Mouse (Mus musculus) heart, embryonic 10.5 days (tissue): ENCODE data around the gene Nudt3. TPM values are rescaled to one million over a fixed set of nuclear protein-coding genes. Genes with fewer than 3 reads are reported as not detected.
A peak's percentile ranks its signal among the peaks of the same experiment; 100 is the strongest.

Source experiments
- DNase-seq: peaks from one replicate; pipeline ENCODE4 v3.0.0-alpha.2; 2017; ENCODE audit warnings: low spot score
- H3K27ac ChIP-seq: fragments of 300-500 bp; sonication (generic); 2 replicates; pipeline ENCODE4 v1.5.1; 2016; ENCODE audit warnings: mild to moderate bottlenecking
- H3K27me3 ChIP-seq: fragments of 300-500 bp; sonication (generic); 2 replicates; pipeline ENCODE4 v1.6.1; 2016; ENCODE audit warnings: mild to moderate bottlenecking; ENCODE audit not compliant: poor library complexity, insufficient read depth, severe bottlenecking
- H3K36me3 ChIP-seq: fragments of 300-500 bp; sonication (generic); 2 replicates; pipeline ENCODE4 v1.6.1; 2016; ENCODE audit warnings: mild to moderate bottlenecking, moderate library complexity
- H3K4me1 ChIP-seq: fragments of 300-500 bp; sonication (generic); 2 replicates; pipeline ENCODE4 v1.6.1; 2016; ENCODE audit warnings: mild to moderate bottlenecking
- H3K4me3 ChIP-seq: fragments of 300-500 bp; sonication (generic); 2 replicates; pipeline ENCODE4 v1.5.1; 2016; ENCODE audit warnings: mild to moderate bottlenecking, moderate library complexity
- H3K9me3 ChIP-seq: fragments of 300-500 bp; sonication (generic); 2 replicates; pipeline ENCODE4 v1.6.1; 2016; ENCODE audit warnings: mild to moderate bottlenecking, moderate library complexity
- WGBS: fragments of 180-500 bp; shearing (Covaris S2); methylation state at CpG from one replicate; pipeline ENCODE4 v1.1.7; 2016; 5-methylcytosine and 5-hydroxymethylcytosine counted together
- polyA plus RNA-seq: library from polyadenylated mRNA; unstranded; fragments of >200 nt; fragmentation: Nextera tagmentation; extraction: Ambion mirVana; gene quantifications from 2 replicates; pipeline ENCODE4 v1.2.1, GENCODE M21; 2016

The Nudt3 gene
- polyA plus RNA-seq, 1 experiment from 2014 or later, result 107 TPM

DNA sequence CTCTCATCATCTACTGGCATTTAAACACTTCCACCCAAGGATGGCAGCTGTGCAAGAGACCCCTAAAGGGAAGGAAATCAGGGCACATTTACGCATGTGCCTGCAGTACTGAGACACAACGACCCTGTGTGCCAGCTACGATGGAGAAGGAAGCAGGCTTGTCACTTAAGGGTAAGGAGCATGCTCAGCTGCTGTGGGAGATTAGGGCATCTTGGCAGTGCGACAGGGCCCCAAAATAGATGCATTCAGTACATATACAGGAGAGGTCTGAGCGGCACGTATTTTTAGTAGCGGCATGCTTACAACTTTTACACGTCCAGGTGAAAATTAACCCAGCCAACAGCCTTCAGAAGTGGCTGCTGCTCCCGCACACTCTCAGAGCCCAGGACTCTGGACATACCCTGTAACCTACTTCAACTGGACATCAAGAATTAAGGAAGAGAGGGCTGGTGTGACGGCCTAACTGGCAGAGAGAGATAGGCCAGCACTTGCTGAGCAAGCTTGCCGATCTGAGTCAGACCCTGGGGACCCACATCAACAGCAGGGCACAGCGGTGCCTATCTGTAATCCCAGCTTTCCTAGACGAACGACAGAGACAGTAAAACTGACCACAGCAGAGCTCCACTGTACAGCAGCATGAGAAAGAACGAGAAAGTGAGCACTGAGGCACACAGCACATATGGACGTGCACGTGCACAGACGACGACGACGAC lies 19.6 kb downstream of the Nudt3 start:
- H3K4me1 ChIP-seq, result peaks cover 69% of the 10 kb centered on the region
- H3K4me3 ChIP-seq, result no peak overlapping the region
- no peaks in the 10 kb centered on the region for H3K27me3 ChIP-seq
- H3K36me3 ChIP-seq, result peaks cover 4% of the 10 kb centered on the region
- H3K27ac ChIP-seq, result peak overlapping the region; percentile 72
- DNase-seq, result no peak
- no peaks in the 10 kb centered on the region for H3K9me3 ChIP-seq
- WGBS, result 53% methylated on average over 21 of the region's 21 CpGs

DNA sequence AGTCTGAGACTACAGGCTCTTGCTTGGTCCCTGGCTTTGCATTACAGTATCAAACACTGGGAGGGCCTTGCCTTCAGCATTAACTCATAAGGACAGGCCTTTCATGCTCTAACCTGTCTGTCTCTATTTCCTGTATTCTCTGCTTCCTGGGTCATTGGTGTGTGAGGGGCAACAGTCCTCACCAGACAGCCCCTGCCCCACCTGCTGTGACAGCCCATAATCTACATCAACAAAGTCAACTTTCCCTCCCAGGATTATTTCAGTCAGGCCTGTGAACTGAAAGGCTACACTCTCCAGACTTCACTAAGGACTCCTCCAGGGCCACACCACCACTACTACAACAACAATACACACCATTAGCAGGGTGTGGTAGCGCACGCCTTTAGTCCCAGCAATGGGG lies 20.3 kb downstream of the Nudt3 start:
- no peaks in the 10 kb centered on the region for H3K27me3 ChIP-seq
- H3K9me3 ChIP-seq, result no peaks in the 10 kb centered on the region
- peak overlapping the region; percentile 72; the same call in 1 of the 2 replicates for H3K27ac ChIP-seq
- H3K36me3 ChIP-seq, result peaks cover 2% of the 10 kb centered on the region
- no peak for DNase-seq
- H3K4me3 ChIP-seq, result no peak overlapping the region
- H3K4me1 ChIP-seq, result peaks cover 72% of the 10 kb centered on the region
- 81% methylated on average over 2 of the region's 2 CpGs for WGBS

DNA sequence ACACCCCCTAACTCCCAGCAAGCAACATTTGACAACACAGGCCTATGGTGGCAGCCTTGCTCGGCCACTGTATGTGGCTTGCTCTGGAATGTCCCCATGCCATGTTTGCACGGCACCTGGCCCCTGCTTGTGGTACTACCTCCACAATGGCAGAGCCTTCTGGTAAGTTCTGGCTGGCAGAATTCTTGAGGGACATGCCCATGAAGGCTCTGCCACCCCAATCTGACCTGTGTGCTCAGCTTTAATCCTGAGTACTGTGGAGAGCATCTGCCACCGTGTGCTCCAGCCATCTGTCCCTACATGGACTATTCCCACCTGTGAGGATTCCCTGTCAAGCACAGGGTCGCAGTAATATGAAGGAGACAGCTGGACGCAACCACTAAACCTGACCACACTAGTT lies 22.4 kb downstream of the Nudt3 start:
- Histone ChIP-seq H3K4me1 (peaks cover 87% of the 10 kb centered on the region), H3K27me3 (no peaks in the 10 kb centered on the region), H3K4me3 (no peak overlapping the region), H3K27ac (no peak overlapping the region), H3K36me3 (peaks cover 12% of the 10 kb centered on the region), H3K9me3 (no peaks in the 10 kb centered on the region)
- 76% methylated on average over 5 of the region's 5 CpGs for WGBS
- DNase-seq, result no peak

DNA sequence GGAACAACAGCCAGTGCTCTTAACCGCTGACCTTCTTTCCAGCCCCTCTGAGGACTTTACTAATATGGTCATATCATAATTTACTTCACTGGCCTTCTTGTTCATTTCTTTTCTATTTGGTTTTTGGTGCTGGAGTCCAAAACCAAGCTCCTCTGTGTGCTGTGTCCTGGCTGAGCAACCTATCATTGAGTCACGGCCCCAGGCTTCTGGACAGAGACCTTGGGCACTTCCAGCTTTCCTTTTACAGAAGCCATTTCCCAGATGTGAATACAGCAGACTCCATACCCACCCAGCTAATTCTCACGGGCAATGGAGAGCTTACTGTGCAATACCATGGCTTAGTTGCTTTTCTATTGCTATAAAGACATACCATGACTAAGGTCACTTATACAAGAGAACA lies 23.0 kb downstream of the Nudt3 start:
- Histone ChIP-seq H3K4me3 (no peak overlapping the region), H3K27ac (no peak overlapping the region), H3K4me1 (peaks cover 87% of the 10 kb centered on the region), H3K27me3 (no peaks in the 10 kb centered on the region), H3K9me3 (no peaks in the 10 kb centered on the region), H3K36me3 (peaks cover 18% of the 10 kb centered on the region)
- DNase-seq, result no peak
- WGBS, result 83% methylated on average over 3 of the region's 3 CpGs

- Histone ChIP-seq H3K36me3 (peaks cover 46% of the 10 kb centered on the region), H3K27me3 (no peaks in the 10 kb centered on the region), H3K4me1 (peaks cover 69% of the 10 kb centered on the region), H3K27ac (peak overlapping the region; percentile 82), H3K9me3 (no peaks in the 10 kb centered on the region), H3K4me3 (peak overlapping the region; percentile 25)
- 46% methylated on average over 21 of the region's 21 CpGs for WGBS
- DNase-seq, result peak; percentile 90
Observed at GRCm38 (mm10) chr17:27596376-27597190, 26.7 kb downstream of the Nudt3 start.

DNA sequence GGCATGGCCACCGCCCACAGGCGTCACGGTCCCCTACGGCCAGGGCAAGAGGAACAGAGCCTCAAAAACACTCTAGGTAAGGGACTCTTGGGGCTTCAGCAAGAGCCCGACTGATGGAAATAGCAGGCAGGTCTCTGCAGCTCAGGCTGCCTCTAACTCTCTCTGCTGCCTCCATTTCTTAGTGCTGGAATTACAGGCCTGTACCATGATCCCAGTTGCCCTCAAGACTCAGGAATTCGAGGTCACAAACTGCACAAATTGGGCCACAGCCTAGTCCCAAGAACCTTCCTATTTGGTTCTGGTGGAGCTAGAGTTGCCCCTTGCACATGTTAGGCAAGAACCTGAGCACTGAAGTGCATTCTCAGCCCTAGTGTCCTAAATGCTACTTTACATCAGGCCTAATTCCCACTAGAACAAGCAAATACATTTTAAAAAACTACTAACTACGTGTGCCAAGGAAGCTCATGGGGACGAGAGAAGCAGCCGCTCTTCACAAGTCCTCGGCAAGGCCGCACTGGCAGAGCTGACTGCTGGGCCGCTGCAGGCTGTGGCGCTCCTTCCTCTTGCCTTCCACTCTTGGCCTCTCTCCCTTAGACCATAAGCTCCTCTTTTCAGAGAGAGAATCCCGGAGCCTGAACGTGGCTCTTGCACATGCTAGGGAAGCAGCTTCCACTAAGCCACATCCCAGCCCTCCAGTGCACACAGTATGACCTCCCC lies 27.5 kb downstream of the Nudt3 start:
- Histone ChIP-seq H3K27me3 (no peaks in the 10 kb centered on the region), H3K4me1 (peaks cover 69% of the 10 kb centered on the region), H3K27ac (peak overlapping the region; percentile 82), H3K4me3 (no peak overlapping the region), H3K9me3 (no peaks in the 10 kb centered on the region), H3K36me3 (peaks cover 46% of the 10 kb centered on the region)
- 66% methylated on average over 15 of the region's 15 CpGs for WGBS
- DNase-seq, result no peak

GRCm38 (mm10) chr17:27592565-27592910 lies 30.8 kb downstream of the Nudt3 start:
- peaks cover 51% of the 10 kb centered on the region for H3K36me3 ChIP-seq
- WGBS, result 96% methylated on average over 7 of the region's 7 CpGs
- no peak for DNase-seq
- no peaks in the 10 kb centered on the region for H3K9me3 ChIP-seq
- H3K27ac ChIP-seq, result no peak overlapping the region
- H3K4me3 ChIP-seq, result no peak overlapping the region
- H3K4me1 ChIP-seq, result peaks cover 81% of the 10 kb centered on the region
- H3K27me3 ChIP-seq, result no peaks in the 10 kb centered on the region

DNA sequence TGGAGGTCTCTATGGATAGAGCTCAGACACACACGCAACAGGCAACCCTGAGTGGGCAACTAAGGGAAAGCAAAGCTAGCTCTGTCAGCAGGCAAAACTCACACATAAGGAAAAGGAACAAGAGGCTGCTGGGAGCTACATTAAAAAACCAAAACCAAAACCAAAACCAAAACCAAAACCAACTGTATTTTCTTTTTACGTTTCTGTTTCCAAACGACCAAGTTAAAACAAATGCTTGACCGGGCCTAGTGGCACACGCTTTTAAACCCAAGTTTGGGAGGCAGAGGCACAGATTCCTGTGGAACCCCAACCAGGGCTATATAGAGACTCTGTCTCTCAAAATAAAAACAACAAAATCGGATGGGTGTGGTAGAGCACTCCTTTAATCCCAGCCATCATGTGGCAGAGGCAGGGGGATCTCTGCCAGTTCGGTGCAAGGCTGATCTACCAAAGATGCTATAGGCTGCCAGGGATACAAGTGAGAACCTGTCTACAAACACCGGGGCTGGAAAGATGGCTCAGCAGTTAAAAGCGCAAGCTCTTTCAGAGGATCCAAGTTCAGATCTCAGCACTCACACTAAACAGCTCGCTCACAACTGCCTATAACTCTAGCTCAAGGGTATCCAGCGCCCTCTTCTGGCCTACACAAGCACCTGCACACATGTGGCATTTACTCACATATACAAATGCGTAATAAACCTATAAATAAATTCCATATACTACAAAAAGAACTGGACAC lies 31.3 kb downstream of the Nudt3 start:
- Histone ChIP-seq H3K4me1 (peaks cover 81% of the 10 kb centered on the region), H3K27me3 (no peaks in the 10 kb centered on the region), H3K4me3 (no peak overlapping the region), H3K9me3 (no peaks in the 10 kb centered on the region), H3K36me3 (peaks cover 49% of the 10 kb centered on the region), H3K27ac (no peak overlapping the region)
- no peak for DNase-seq
- 87% methylated on average over 12 of the region's 12 CpGs for WGBS

GRCm38 (mm10) chr17:27588231-27588630 lies 35.1 kb downstream of the Nudt3 start:
- Histone ChIP-seq H3K9me3 (no peaks in the 10 kb centered on the region), H3K27ac (peak overlapping the region; percentile 56), H3K27me3 (no peaks in the 10 kb centered on the region), H3K36me3 (peaks cover 45% of the 10 kb centered on the region), H3K4me3 (no peak overlapping the region), H3K4me1 (peaks cover 71% of the 10 kb centered on the region)
- no peak for DNase-seq
- WGBS, result 64% methylated on average over 8 of the region's 8 CpGs

DNA sequence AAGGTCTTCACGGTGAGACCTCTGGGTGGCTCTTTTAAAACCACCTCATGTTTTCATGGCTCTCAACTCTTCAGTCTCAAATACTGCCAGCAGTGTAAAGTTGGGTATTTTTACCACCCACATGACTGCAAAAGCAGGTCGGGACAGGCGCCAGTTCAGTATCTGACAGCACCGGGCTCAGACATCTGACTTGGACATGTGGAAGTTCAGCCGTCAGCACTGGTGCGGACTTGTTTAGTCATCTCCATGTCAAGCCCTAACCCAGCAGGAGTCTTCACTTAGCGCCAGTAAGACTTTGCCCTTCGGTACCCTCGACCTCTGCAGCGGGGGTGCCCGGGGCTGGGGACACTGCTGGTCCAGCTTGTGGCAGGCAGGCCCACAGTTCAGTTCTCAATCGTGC lies 36.0 kb downstream of the Nudt3 start:
- H3K27ac ChIP-seq, result peak overlapping the region; percentile 54
- H3K27me3 ChIP-seq, result no peaks in the 10 kb centered on the region
- no peaks in the 10 kb centered on the region for H3K9me3 ChIP-seq
- no peak for DNase-seq
- H3K4me3 ChIP-seq, result 0 out of 2 replicates have a peak overlapping the region, but pooled peaks have one; percentile 0
- H3K36me3 ChIP-seq, result peaks cover 45% of the 10 kb centered on the region
- H3K4me1 ChIP-seq, result peaks cover 73% of the 10 kb centered on the region
- 45% methylated on average over 12 of the region's 12 CpGs for WGBS

DNA sequence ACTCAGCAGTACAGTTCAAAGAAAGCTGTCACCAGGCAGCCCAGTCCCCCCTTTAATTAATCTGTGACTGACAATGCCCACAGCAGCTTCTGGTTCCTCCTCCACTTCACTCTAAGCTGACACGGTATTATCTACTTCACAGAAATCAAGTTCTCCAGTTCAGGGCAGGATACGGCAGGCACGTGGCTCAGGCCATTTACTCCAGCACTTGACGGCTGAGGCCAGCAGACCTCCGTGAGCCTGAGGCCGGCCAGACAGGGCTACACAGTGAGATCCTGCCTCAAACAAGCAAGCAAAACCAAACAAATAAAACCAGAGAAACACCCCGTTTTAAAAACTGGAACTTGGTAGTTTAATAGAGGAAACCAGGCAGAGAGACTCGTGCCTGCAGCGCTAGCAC lies 36.6 kb downstream of the Nudt3 start:
- H3K36me3 ChIP-seq, result peaks cover 49% of the 10 kb centered on the region
- H3K27ac ChIP-seq, result peak overlapping the region; percentile 54
- H3K4me1 ChIP-seq, result peaks cover 68% of the 10 kb centered on the region
- H3K9me3 ChIP-seq, result no peaks in the 10 kb centered on the region
- H3K4me3 ChIP-seq, result 0 out of 2 replicates have a peak overlapping the region, but pooled peaks have one; percentile 0
- WGBS, result 48% methylated on average over 9 of the region's 9 CpGs
- no peak for DNase-seq
- H3K27me3 ChIP-seq, result no peaks in the 10 kb centered on the region

DNA sequence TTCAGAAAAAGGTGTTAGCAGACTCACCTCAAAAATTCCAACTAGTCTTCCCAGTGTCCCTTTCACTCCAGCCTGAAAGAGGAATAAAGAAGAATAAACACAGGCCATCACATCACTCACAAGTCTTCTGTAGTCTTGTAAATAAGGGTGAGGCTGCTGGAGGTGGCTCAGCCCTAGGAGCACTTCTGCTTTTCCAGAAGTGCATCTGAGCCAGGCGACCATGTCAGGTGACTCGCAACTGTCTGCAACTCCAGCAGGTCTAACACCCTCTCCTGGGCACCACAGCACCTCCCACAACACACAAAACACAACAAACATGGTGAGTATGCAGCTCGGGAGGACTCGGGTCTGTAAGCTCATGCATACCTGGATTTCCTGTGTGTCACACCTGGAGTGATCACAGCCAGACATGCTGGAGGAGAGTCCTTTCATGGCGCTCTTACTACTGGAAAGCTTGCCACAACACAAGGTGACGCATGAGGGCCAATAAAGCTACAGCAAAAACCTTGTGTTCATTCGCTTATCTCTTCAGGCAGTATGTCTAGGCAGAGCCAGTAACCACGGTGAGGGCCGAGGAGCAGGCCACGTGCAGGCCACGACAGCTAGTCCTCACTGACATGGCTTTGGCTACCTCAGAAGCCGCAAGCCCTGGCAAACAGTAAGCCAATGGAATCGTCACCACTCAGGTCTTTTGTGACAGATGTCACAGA lies 40.0 kb downstream of the Nudt3 start:
- WGBS, result 85% methylated on average over 13 of the region's 13 CpGs

More for the DNA sequence above, 40.0 kb downstream of the Nudt3 start:
- DNase-seq, result no peak
- H3K4me1 ChIP-seq, result peaks cover 42% of the 10 kb centered on the region
- no peaks in the 10 kb centered on the region for H3K9me3 ChIP-seq
- H3K27me3 ChIP-seq, result no peaks in the 10 kb centered on the region
- no peak overlapping the region for H3K4me3 ChIP-seq
- peaks cover 77% of the 10 kb centered on the region for H3K36me3 ChIP-seq
- no peak overlapping the region for H3K27ac ChIP-seq
